Mouse (Mus musculus): ENCODE measurements at regions not wholly inside any gene's neighbourhood (a gene's known extent, or its start where the extent isn't known, plus 50 kb on each side); places are given as distances from the start of the nearest gene placed in this dataset.

DNA sequence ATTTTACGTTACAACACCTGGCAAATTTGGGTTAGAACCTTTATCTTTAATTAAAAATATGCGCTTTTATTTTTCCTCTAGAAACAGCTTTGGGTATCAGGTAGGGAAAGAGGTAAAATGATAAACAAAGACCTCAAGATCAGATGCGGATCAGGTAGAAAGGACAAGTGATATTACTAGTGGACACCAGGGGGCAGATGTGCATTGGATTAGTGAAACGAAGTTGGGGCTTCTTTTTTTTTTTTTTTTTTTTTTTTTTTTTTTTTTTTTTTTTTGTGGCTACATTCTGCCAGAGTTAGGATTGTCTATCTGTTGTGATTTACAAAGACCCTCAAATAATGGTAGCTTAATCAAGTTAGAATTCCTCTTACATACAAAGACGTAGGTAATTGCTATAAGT lies 153.8 kb downstream of the Cd109 start:
- no peaks in the 10 kb centered on the region for H3K4me1 ChIP-seq (ENCODE audit: control insufficient read depth, insufficient read depth, low read length)
- WGBS, result 33% methylated on average over 5 of the region's 5 CpGs
- H3K9me3 ChIP-seq (replicated peaks; ENCODE audit: control insufficient read depth, low read length), result no peaks in the 10 kb centered on the region
- no peak overlapping the region for H3K27ac ChIP-seq (replicated peaks; ENCODE audit: low read depth, low read length)
- H3K4me3 ChIP-seq (ENCODE audit: low read depth, low read length), result no peak overlapping the region
- H3K4me2 ChIP-seq (ENCODE audit: low read depth, low read length), result no peak overlapping the region
- H3K27me3 ChIP-seq (ENCODE audit: control insufficient read depth, insufficient read depth, low read length), result no peaks in the 10 kb centered on the region
- DNase-seq (ENCODE audit: low spot score) (peak; percentile 74), ATAC-seq (replicated peaks; ENCODE audit: insufficient number of reproducible peaks, low FRiP score, low TSS enrichment, low read depth) (no peak)
- H3K36me3 ChIP-seq (replicated peaks; ENCODE audit: control insufficient read depth, insufficient read depth, low read depth, low read length), result no peaks in the 10 kb centered on the region
- H3K9ac ChIP-seq (replicated peaks; ENCODE audit: low read length), result no peak overlapping the region

DNA sequence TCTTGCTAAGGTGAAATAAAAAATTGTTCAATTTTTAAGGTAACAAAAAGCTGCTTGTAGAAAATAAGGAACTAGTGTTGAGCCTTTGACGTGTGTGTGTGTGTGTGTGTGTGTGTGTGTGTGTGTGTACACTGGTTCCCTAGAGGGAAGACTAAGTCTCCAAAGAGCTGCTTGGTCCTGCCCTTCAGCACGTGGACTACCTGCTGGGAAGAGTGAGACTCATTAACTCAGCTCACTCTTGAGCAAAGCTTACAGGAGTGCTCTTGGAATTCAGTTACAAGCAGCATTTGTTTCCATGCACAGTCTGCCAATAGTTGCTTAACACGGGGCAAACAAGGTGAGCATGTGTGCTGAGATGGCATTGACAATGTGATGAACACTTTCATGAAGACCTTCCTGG lies 158.6 kb downstream of the Cd109 start:
- Histone ChIP-seq H3K4me1 (ENCODE audit: control insufficient read depth, insufficient read depth, low read length) (no peaks in the 10 kb centered on the region), H3K36me3 (replicated peaks; ENCODE audit: control insufficient read depth, insufficient read depth, low read depth, low read length) (no peaks in the 10 kb centered on the region), H3K4me3 (ENCODE audit: low read depth, low read length) (no peak overlapping the region), H3K4me2 (ENCODE audit: low read depth, low read length) (no peak overlapping the region), H3K9ac (replicated peaks; ENCODE audit: low read length) (no peak overlapping the region), H3K9me3 (replicated peaks; ENCODE audit: control insufficient read depth, low read length) (no peaks in the 10 kb centered on the region), H3K27me3 (ENCODE audit: control insufficient read depth, insufficient read depth, low read length) (no peaks in the 10 kb centered on the region), H3K27ac (replicated peaks; ENCODE audit: low read depth, low read length) (no peak overlapping the region)
- DNase-seq (ENCODE audit: low spot score) (no peak), ATAC-seq (replicated peaks; ENCODE audit: insufficient number of reproducible peaks, low FRiP score, low TSS enrichment, low read depth) (no peak)
- 64% methylated on average over 3 of the region's 3 CpGs for WGBS

DNA sequence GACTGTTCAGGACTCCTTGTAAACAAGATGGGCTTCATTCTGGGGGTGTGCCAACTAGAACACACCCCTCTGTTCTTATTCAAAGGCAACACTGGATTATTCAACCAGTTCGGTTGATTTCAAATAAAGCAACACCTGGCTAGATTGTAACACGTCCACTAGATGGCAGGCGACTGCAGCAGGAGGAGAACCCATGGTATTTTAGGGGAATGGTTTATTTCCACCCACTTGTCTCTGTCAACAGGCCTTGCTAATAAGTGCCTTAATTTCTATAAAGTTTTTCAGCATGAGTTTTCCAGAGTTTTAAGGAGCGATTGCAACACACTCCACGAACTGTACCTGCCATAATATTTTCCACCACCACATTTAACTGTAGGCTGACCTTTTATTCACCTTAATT lies 160.1 kb downstream of the Cd109 start:
- Histone ChIP-seq H3K9ac (replicated peaks; ENCODE audit: low read length) (no peak overlapping the region), H3K9me3 (replicated peaks; ENCODE audit: control insufficient read depth, low read length) (no peaks in the 10 kb centered on the region), H3K36me3 (replicated peaks; ENCODE audit: control insufficient read depth, insufficient read depth, low read depth, low read length) (no peaks in the 10 kb centered on the region), H3K27ac (replicated peaks; ENCODE audit: low read depth, low read length) (no peak overlapping the region), H3K4me1 (ENCODE audit: control insufficient read depth, insufficient read depth, low read length) (no peaks in the 10 kb centered on the region), H3K27me3 (ENCODE audit: control insufficient read depth, insufficient read depth, low read length) (no peaks in the 10 kb centered on the region), H3K4me2 (ENCODE audit: low read depth, low read length) (no peak overlapping the region), H3K4me3 (ENCODE audit: low read depth, low read length) (no peak overlapping the region)
- DNase-seq (ENCODE audit: low spot score) (peak; percentile 76), ATAC-seq (replicated peaks; ENCODE audit: insufficient number of reproducible peaks, low FRiP score, low TSS enrichment, low read depth) (no peak)
- WGBS, result 12% methylated on average over 5 of the region's 5 CpGs

DNA sequence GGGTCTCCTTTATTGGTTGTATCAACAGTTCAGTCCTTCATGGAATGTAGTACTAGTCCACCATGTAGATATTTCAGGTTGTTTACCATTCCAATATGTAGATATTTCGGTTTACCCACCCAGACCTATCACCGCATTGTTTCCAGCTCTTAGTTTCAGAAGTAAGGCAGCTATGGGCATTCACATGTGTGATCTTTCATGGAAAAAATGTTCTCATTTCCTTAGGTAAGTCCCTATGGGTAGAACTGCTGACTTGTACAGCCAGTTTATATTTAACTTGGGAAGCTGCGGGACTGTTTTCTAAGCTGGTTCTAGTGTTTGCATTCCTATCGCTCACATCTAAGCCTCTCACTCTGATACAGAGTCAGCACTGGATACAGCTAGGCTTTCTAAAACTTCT lies 165.2 kb downstream of the Cd109 start:
- Histone ChIP-seq H3K9ac (replicated peaks; ENCODE audit: low read length) (no peak overlapping the region), H3K4me2 (ENCODE audit: low read depth, low read length) (no peak overlapping the region)

DNA sequence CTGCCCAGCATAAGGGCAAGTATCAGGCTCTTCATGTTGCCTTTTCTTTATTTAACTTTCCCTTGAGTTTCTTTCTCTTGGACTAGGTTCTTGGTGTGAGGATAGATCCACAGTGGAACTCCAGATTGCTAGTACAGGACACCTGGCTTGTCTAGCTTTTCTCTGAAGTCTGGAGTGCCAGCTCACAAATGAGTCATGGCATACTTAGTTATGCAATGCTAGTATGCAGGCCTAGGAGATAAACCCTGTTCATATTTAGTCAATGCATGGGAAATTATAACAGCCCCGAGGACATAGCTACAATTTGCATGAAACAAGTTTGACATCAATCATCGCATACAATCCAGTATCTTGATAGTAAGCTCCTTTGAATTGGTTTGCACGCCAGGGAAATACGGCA lies 167.0 kb downstream of the Cd109 start:
- Histone ChIP-seq H3K36me3 (replicated peaks; ENCODE audit: control insufficient read depth, insufficient read depth, low read depth, low read length) (no peaks in the 10 kb centered on the region), H3K27me3 (ENCODE audit: control insufficient read depth, insufficient read depth, low read length) (no peaks in the 10 kb centered on the region), H3K4me2 (ENCODE audit: low read depth, low read length) (no peak overlapping the region), H3K4me3 (ENCODE audit: low read depth, low read length) (no peak overlapping the region), H3K27ac (replicated peaks; ENCODE audit: low read depth, low read length) (no peak overlapping the region), H3K9ac (replicated peaks; ENCODE audit: low read length) (no peak overlapping the region), H3K9me3 (replicated peaks; ENCODE audit: control insufficient read depth, low read length) (no peaks in the 10 kb centered on the region), H3K4me1 (ENCODE audit: control insufficient read depth, insufficient read depth, low read length) (no peaks in the 10 kb centered on the region)
- ATAC-seq (replicated peaks; ENCODE audit: insufficient number of reproducible peaks, low FRiP score, low TSS enrichment, low read depth) (no peak), DNase-seq (ENCODE audit: low spot score) (no peak)
- WGBS, result 85% methylated on average over 4 of the region's 4 CpGs

More for the DNA sequence above, 165.2 kb downstream of the Cd109 start:
- Histone ChIP-seq H3K36me3 (replicated peaks; ENCODE audit: control insufficient read depth, insufficient read depth, low read depth, low read length) (no peaks in the 10 kb centered on the region), H3K4me1 (ENCODE audit: control insufficient read depth, insufficient read depth, low read length) (no peaks in the 10 kb centered on the region), H3K27ac (replicated peaks; ENCODE audit: low read depth, low read length) (no peak overlapping the region), H3K27me3 (ENCODE audit: control insufficient read depth, insufficient read depth, low read length) (no peaks in the 10 kb centered on the region), H3K4me3 (ENCODE audit: low read depth, low read length) (no peak overlapping the region), H3K9me3 (replicated peaks; ENCODE audit: control insufficient read depth, low read length) (no peaks in the 10 kb centered on the region)
- ATAC-seq (replicated peaks; ENCODE audit: insufficient number of reproducible peaks, low FRiP score, low TSS enrichment, low read depth), result no peak
- no peak for DNase-seq (ENCODE audit: low spot score)
- 81% methylated on average over 4 of the region's 4 CpGs for WGBS

DNA sequence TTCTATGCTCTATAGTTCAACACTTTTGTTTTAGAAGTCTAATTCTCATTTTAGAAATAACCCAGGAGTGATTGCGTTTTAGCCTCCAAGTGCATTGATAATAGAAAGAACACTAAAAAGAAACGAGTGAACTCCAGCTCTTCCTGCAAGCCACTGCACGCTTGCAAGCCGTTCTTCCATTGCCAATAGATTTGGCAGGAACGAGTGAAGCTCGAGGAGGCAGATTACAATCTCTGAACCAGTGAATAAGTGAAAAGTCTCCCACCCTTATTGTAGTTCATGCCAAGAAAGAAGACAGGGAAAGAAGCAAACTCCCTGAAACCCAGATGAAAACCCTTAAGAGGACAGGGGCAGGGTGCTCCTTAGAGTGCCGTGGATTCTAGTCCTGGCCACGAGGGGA lies 167.5 kb downstream of the Cd109 start:
- no peak overlapping the region for H3K4me2 ChIP-seq (ENCODE audit: low read depth, low read length)
- 71% methylated on average over 8 of the region's 8 CpGs for WGBS

DNA sequence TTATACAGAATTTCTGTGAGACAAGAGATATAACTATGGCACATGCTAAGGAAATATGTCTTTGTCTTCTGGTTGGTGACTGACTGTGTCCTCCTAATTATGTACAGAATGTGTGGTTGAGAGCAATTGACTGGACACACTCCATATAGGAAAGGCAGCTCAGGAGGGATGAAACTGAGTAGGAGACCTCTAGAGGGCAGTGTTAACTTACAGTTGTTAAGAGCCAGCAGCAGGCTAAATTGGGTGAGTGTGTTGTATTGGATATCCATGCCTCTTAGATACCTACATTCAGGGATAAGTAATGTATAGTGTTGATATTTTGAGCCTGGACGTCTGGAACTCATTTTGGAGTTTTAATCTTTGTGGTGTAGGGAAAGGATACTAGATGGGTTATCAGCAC lies 172.5 kb downstream of the Cd109 start:
- ATAC-seq (replicated peaks; ENCODE audit: insufficient number of reproducible peaks, low FRiP score, low TSS enrichment, low read depth), result peak; percentile 87
- DNase-seq (ENCODE audit: low spot score), result peak; percentile 89
- WGBS, result 10% methylated on average over 1 of the region's 1 CpGs

More for the DNA sequence above, 167.5 kb downstream of the Cd109 start:
- Histone ChIP-seq H3K4me3 (ENCODE audit: low read depth, low read length) (no peak overlapping the region), H3K9me3 (replicated peaks; ENCODE audit: control insufficient read depth, low read length) (no peaks in the 10 kb centered on the region), H3K27me3 (ENCODE audit: control insufficient read depth, insufficient read depth, low read length) (no peaks in the 10 kb centered on the region), H3K36me3 (replicated peaks; ENCODE audit: control insufficient read depth, insufficient read depth, low read depth, low read length) (no peaks in the 10 kb centered on the region), H3K4me1 (ENCODE audit: control insufficient read depth, insufficient read depth, low read length) (no peaks in the 10 kb centered on the region), H3K27ac (replicated peaks; ENCODE audit: low read depth, low read length) (no peak overlapping the region), H3K9ac (replicated peaks; ENCODE audit: low read length) (no peak overlapping the region)
- DNase-seq (ENCODE audit: low spot score), result no peak
- ATAC-seq (replicated peaks; ENCODE audit: insufficient number of reproducible peaks, low FRiP score, low TSS enrichment, low read depth), result no peak

DNA sequence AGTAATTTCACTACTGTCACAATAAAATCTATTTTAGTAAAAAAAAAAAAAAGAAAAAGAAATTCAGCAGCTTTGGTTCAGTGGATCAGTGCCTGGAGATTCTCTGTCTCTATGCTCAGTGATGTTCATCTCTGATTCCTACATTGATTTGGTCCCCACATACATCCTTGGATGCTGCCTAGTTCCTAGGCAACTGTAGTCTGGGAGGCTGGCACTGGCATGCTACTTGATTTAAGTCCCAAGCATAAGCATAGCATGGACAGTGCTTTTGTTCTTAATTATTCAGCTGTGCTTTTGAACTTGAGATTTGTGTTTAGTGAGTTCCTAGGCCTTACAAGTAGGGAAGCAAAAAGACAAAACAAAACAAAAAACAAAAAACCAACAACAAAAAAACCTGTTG lies 174.4 kb downstream of the Cd109 start:
- no peaks in the 10 kb centered on the region for H3K27me3 ChIP-seq (ENCODE audit: control insufficient read depth, insufficient read depth, low read length)
- no peaks in the 10 kb centered on the region for H3K4me1 ChIP-seq (ENCODE audit: control insufficient read depth, insufficient read depth, low read length)
- no peaks in the 10 kb centered on the region for H3K36me3 ChIP-seq (replicated peaks; ENCODE audit: control insufficient read depth, insufficient read depth, low read depth, low read length)
- H3K9me3 ChIP-seq (replicated peaks; ENCODE audit: control insufficient read depth, low read length), result no peaks in the 10 kb centered on the region
- H3K4me3 ChIP-seq (ENCODE audit: low read depth, low read length), result no peak overlapping the region
- ATAC-seq (replicated peaks; ENCODE audit: insufficient number of reproducible peaks, low FRiP score, low TSS enrichment, low read depth), result no peak
- no peak overlapping the region for H3K27ac ChIP-seq (replicated peaks; ENCODE audit: low read depth, low read length)
- H3K4me2 ChIP-seq (ENCODE audit: low read depth, low read length), result no peak overlapping the region
- no peak for DNase-seq (ENCODE audit: low spot score)
- H3K9ac ChIP-seq (replicated peaks; ENCODE audit: low read length), result no peak overlapping the region

More for the DNA sequence above, 172.5 kb downstream of the Cd109 start:
- no peaks in the 10 kb centered on the region for H3K4me1 ChIP-seq (ENCODE audit: control insufficient read depth, insufficient read depth, low read length)
- H3K27ac ChIP-seq (replicated peaks; ENCODE audit: low read depth, low read length), result no peak overlapping the region
- H3K4me3 ChIP-seq (ENCODE audit: low read depth, low read length), result no peak overlapping the region
- H3K9ac ChIP-seq (replicated peaks; ENCODE audit: low read length), result no peak overlapping the region
- H3K9me3 ChIP-seq (replicated peaks; ENCODE audit: control insufficient read depth, low read length), result no peaks in the 10 kb centered on the region
- no peaks in the 10 kb centered on the region for H3K36me3 ChIP-seq (replicated peaks; ENCODE audit: control insufficient read depth, insufficient read depth, low read depth, low read length)
- H3K4me2 ChIP-seq (ENCODE audit: low read depth, low read length), result no peak overlapping the region
- H3K27me3 ChIP-seq (ENCODE audit: control insufficient read depth, insufficient read depth, low read length), result no peaks in the 10 kb centered on the region

All from embryonic facial prominence, embryonic 11.5 days (tissue).